Mouse (Mus musculus): ENCODE data around the gene Mief1. TPM values are rescaled to one million over a fixed set of nuclear protein-coding genes. Genes with fewer than 3 reads are reported as not detected.

Gene Mief1
- polyA plus RNA-seq, 1 experiment: 13.5 TPM

DNA sequence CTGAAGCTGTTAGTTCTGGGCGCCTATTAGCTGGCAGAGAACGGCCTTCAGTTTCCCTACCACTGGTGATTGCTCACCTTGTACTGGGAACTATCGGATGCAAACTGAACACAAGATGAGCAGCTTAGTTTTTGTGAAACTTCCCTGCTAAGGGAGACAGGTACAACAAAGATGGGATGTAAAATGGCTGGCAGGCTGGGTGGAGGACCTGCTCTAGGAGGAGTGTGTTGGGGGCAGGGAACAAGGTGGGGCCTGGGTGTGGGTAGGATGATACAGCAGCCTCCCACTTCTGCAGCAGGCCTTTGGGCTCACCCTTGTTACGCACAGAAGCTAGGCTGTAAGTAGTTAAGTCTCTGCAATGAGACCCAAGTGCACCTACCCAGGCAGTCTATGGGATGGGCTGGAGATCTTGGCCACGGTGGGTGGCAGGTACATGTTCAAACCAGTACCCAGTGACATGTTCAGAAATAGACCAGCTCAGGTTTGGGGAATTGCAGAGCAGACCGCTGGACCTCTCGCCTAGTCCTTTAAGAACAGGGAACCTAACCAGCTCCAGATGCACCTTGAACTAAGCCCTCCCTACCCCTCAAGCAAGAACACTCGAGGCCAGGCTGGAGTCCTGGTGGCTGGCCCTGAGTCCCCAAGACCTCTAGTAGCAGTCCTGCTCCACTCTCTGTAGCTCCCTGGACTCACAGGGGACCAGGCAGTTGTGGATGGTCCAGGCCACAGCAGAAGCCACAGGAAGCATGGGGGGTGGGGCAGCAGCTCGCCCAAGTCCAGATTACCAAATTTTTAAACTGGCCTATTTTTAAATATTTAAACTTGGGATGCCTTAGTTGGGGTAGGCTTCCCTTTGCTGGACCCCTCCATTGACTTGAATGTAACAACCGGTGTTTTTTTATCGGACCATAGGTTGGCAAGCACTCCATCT lies 24.7 kb downstream of the Mief1 start:
- TF ChIP-seq GATA1 (IDR thresholded peaks at IDR 0.05; ENCODE audit: borderline replicate concordance, low read length) (no peak), FLI1 (IDR thresholded peaks at IDR 0.05; ENCODE audit: low read length) (no peak)
- H3K4me3 ChIP-seq (replicated peaks): peak overlapping the region; percentile 48

DNA sequence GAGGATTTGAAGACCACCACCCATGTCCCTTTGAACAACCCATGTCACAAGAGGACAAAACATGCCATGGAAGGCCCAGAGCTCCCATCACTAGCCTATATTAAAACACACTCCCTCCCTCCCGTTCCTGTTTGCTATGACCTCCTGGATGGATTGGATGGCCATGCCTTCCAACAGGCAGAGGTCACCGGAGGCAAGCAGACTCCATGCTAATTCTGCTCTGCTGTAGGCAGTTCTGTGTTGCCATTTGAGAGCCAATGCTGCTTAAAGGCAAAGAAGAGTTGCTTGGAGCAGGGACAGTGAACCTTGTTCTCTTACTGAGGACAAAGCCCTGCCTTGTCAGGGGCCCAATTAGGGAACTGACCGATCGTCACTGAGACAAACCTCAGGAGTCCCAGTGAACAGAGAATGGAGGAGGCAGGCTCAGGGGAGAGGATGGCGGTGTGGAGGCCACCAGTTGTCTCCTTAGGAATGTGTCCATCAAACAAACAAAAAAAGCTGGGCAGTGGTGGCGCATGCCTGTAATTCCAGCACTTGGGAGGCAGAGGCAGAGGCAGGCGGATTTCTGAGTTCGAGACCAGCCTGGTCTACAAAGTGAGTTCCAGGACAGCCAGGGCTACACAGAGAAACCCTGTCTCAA lies 25.7 kb downstream of the Mief1 start:
- Histone ChIP-seq H3K36me3 (replicated peaks; ENCODE audit: low read length) (peaks cover 67% of the 10 kb centered on the region), H3K4me3 (replicated peaks) (no peak overlapping the region), H3K9me3 (no peaks in the 10 kb centered on the region), H3K4me1 (peaks cover 77% of the 10 kb centered on the region), H3K27me3 (replicated peaks) (no peaks in the 10 kb centered on the region)
- TF ChIP-seq FLI1 (IDR thresholded peaks at IDR 0.05; ENCODE audit: low read length) (no peak), GATA1 (IDR thresholded peaks at IDR 0.05; ENCODE audit: borderline replicate concordance, low read length) (no peak)

More for the DNA sequence above, 24.7 kb downstream of the Mief1 start:
- H3K27me3 ChIP-seq (replicated peaks): no peaks in the 10 kb centered on the region
- H3K4me1 ChIP-seq: peaks cover 82% of the 10 kb centered on the region
- peaks cover 71% of the 10 kb centered on the region for H3K36me3 ChIP-seq (replicated peaks; ENCODE audit: low read length)
- no peaks in the 10 kb centered on the region for H3K9me3 ChIP-seq

DNA sequence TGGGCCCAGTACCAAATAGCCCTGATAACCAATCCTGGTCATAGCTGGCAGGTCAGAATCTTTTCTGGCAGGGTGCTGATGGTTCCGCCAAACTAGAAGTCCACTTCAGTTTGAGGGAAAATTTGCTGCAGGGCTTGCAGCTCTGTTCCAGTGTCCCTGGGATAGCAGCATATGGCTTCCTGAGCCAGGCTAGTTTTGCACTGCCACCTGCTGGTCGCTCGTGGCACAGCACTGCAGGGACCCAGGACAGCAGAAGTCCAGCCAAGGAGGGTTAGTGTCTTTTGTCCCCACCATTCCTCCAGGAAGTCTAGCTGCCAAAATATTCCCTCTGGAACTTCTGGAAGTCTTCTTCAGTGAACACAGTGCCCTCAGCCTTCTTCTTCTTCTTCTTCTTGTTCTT lies 26.9 kb downstream of the Mief1 start:
- no peaks in the 10 kb centered on the region for H3K27me3 ChIP-seq (replicated peaks)
- no peak for TF ChIP-seq GATA1 (IDR thresholded peaks at IDR 0.05; ENCODE audit: borderline replicate concordance, low read length)
- TF ChIP-seq FLI1 (IDR thresholded peaks at IDR 0.05; ENCODE audit: low read length): no peak
- H3K36me3 ChIP-seq (replicated peaks; ENCODE audit: low read length): peaks cover 67% of the 10 kb centered on the region
- peaks cover 76% of the 10 kb centered on the region for H3K4me1 ChIP-seq
- no peaks in the 10 kb centered on the region for H3K9me3 ChIP-seq
- no peak overlapping the region for H3K4me3 ChIP-seq (replicated peaks)

DNA sequence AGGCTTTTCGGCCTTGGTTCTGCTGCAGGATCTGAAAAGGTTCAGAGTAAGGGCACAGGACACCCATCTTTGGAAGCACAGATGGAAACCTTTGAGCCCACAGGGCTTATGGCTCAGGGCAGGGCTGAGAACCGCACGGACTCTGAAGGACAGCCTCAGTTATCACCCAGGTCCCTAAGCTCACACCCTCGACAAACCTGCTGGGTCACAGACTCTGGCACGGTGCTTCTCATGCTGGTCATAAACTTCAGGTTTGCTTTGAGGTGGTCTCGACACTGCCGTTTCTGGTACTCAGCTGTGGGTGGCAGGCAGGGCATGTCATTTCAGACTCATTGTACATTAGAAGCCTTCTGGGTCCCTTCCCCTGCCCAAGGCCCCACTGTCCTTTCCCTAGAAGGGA lies 27.3 kb downstream of the Mief1 start:
- peaks cover 80% of the 10 kb centered on the region for H3K4me1 ChIP-seq

DNA sequence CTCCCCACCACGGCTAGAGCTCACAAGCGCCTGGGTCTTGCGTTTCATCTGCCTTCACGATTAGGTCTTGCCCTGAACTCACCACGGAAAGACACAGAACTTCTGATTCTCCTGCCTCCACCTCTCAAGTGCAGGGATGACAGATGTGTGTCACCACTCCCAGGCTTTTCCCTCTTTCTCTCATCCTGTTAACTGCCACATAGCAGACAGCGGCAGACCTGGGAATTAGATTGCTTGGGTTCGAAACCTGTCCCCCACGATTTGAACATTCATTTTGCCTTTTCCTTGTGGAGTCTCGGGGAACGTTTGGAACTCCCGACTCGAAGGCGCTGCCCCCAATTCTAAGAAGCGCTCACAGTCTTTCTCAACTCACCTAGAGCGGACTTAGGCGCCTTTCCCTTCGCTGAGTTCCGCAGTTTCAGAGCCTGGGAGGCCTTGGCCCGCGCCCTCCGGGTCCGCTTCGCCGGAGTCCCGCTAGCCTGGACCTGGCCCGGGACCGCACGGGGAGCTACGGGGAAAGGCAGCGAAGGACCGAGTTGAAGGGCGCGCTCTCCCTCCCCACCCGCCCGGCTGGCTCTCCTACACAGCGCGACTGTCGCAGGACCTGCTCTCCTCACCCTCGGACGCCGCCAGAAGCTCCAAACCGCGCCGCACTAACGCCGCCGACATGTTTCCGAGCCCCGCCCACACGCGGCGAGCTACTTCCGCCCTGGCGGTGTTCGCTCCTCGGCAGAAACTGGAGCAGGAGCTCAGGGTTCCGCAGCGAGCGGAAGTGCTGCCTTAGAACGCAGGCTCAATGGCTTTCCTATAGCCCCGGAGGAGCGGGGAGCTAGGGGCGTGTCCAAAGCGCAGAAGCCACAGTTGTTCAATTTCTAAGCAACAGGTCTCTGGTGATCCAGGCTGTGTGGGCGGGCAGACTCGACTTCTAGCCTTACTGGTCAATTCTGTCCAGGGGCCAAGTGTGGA lies 30.1 kb downstream of the Mief1 start, which contains the start of gene Rps19bp1:
TSS of gene Rps19bp1 (minus strand) at position 706 of the 966 bp plus-strand sequence.
- TF ChIP-seq GATA1 (IDR thresholded peaks at IDR 0.05; ENCODE audit: borderline replicate concordance, low read length) (no peak), FLI1 (IDR thresholded peaks at IDR 0.05; ENCODE audit: low read length) (no peak)
- H3K4me1 ChIP-seq: peaks cover 58% of the 10 kb centered on the region
- H3K4me3 ChIP-seq (replicated peaks): peak within 1 kb of the TSS; percentile 95

More for the DNA sequence above, 27.3 kb downstream of the Mief1 start:
- H3K9me3 ChIP-seq: no peaks in the 10 kb centered on the region
- H3K36me3 ChIP-seq (replicated peaks; ENCODE audit: low read length): peaks cover 65% of the 10 kb centered on the region
- no peak overlapping the region for H3K4me3 ChIP-seq (replicated peaks)
- TF ChIP-seq GATA1 (IDR thresholded peaks at IDR 0.05; ENCODE audit: borderline replicate concordance, low read length): no peak
- TF ChIP-seq FLI1 (IDR thresholded peaks at IDR 0.05; ENCODE audit: low read length): no peak
- H3K27me3 ChIP-seq (replicated peaks): no peaks in the 10 kb centered on the region

DNA sequence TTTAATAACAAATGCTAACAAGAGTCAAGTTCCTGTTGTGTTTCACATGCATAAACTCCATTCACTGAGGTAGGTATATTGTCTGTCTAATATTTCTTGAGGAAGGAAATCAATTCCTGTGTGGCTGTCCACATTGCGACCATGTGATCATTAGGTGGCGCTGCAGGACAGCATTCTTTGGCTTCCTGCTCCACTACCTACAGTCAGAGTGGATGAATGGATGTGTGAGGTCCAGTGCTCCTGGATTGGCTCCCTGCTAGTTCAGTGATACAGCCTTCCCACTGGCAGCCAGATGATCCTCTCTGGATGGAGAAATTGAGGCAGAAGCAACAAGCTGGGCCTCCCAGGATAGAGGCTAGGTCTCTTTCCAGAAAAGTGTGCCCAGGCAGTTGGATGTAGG lies 32.5 kb downstream of the Mief1 start:
- TF ChIP-seq GATA1 (IDR thresholded peaks at IDR 0.05; ENCODE audit: borderline replicate concordance, low read length) (no peak), FLI1 (IDR thresholded peaks at IDR 0.05; ENCODE audit: low read length) (no peak)
- Histone ChIP-seq H3K27me3 (replicated peaks) (peaks cover 34% of the 10 kb centered on the region), H3K9me3 (peaks cover 26% of the 10 kb centered on the region), H3K4me1 (peaks cover 34% of the 10 kb centered on the region), H3K4me3 (replicated peaks) (no peak overlapping the region), H3K36me3 (replicated peaks; ENCODE audit: low read length) (peaks cover 13% of the 10 kb centered on the region)

More for the DNA sequence above, 30.1 kb downstream of the Mief1 start, which contains the start of gene Rps19bp1:
- Histone ChIP-seq H3K36me3 (replicated peaks; ENCODE audit: low read length) (peaks cover 37% of the 10 kb centered on the region), H3K27me3 (replicated peaks) (peaks cover 20% of the 10 kb centered on the region), H3K9me3 (peaks cover 6% of the 10 kb centered on the region)

DNA sequence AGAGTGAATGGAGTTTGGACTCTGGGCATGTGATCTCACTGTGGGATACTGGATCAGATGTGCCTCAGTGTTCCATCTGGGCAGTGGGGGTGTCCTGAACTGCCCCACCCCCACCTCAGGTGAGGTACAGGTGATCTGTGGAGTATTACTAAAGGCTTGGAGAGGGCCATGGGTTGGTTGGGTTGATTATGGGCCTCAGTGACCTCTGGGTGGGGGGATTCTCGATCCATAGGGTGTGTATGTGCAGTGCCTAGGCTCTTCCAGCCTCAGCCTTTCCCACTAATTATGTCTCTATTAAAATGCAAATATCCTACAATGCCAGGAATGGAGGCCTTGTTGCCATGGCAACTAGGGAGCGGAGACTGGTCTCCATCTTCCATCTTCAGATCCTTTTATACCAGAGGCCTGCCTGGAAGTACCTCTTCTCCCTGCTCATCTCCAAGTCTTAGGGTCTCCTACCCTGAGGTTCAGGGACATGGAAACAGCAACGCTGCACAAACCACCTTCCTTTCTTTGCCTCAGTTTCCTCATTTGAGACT lies 38.1 kb downstream of the Mief1 start:
- TF ChIP-seq GATA1 (IDR thresholded peaks at IDR 0.05; ENCODE audit: borderline replicate concordance, low read length) (no peak), FLI1 (IDR thresholded peaks at IDR 0.05; ENCODE audit: low read length) (no peak)
- Histone ChIP-seq H3K4me3 (replicated peaks) (no peak overlapping the region), H3K27me3 (replicated peaks) (peaks cover 73% of the 10 kb centered on the region), H3K4me1 (peaks cover 23% of the 10 kb centered on the region), H3K9me3 (peaks cover 32% of the 10 kb centered on the region), H3K36me3 (replicated peaks; ENCODE audit: low read length) (no peaks in the 10 kb centered on the region)

DNA sequence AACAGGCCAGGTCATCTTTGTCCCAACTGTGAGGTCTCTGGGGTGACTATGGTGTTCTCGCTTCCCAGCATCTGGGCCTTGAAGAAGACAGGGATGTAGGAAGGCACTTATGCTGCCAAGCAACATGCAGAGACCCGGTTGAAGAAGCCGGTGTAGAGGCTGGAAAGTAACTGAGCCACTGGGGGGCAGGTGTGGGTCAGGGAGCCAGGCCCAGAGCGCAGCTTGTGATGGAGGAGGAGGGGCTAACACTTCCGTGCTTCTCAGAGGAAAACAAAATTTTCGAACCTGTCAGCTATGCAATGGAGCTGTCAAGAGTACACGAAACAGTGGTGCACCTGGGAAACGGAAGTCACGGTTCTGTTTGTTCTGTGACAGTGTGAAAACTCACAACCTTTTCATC lies 43.3 kb downstream of the Mief1 start:
- H3K27me3 ChIP-seq (replicated peaks): peaks cover 73% of the 10 kb centered on the region
- no peak overlapping the region for H3K4me3 ChIP-seq (replicated peaks)
- TF ChIP-seq FLI1 (IDR thresholded peaks at IDR 0.05; ENCODE audit: low read length): no peak
- TF ChIP-seq GATA1 (IDR thresholded peaks at IDR 0.05; ENCODE audit: borderline replicate concordance, low read length): no peak
- no peaks in the 10 kb centered on the region for H3K9me3 ChIP-seq
- no peaks in the 10 kb centered on the region for H3K36me3 ChIP-seq (replicated peaks; ENCODE audit: low read length)
- peaks cover 16% of the 10 kb centered on the region for H3K4me1 ChIP-seq

DNA sequence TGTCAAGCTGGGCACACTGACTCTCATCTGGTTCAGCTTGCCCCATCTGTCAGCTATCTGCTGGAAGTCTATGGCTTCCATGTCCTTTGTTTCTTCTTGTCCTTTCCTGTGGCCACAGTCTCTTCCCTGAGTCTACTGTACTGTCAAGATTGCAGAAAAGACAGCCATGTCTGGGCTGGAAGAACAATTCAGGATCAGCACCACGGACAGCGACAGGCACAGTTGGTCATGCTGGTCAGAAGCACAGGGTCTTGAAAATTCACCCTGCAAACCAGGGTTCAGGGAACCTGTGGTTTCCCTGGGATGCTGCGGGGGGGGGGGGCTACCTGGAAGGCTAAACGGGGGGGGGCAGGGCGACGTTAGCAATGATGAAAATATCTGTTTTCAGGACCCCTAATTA lies 43.8 kb downstream of the Mief1 start:
- Histone ChIP-seq H3K4me3 (replicated peaks) (no peak overlapping the region), H3K4me1 (peaks cover 10% of the 10 kb centered on the region), H3K36me3 (replicated peaks; ENCODE audit: low read length) (no peaks in the 10 kb centered on the region), H3K9me3 (no peaks in the 10 kb centered on the region), H3K27me3 (replicated peaks) (peaks cover 78% of the 10 kb centered on the region)
- no peak for TF ChIP-seq FLI1 (IDR thresholded peaks at IDR 0.05; ENCODE audit: low read length)
- TF ChIP-seq GATA1 (IDR thresholded peaks at IDR 0.05; ENCODE audit: borderline replicate concordance, low read length): no peak
